Mouse (Mus musculus) neutrophil, adult 59 days (primary cell): Measurements from ENCODE around the gene Brd1. TPM values are rescaled to one million over a fixed set of nuclear protein-coding genes. Genes with fewer than 3 reads are reported as not detected.

Experiments
- total RNA-seq, 2 experiments: library from RNA; stranded (reverse); gene quantifications; 1 replicate in 1 of 2; 2 replicates in 1 of 2; pipeline ENCODE4 v1.2.4; 2023

Gene Brd1
- 10 to 100 TPM; 58.9 to 61.8 TPM for total RNA-seq

GRCm38 (mm10) chr15:88733834-88734571 lies at the start of gene Brd1:
Gene Brd1, minus strand, starts transcription at chr15:88734233.

GRCm38 (mm10) chr15:88751564-88752402 lies 17.8 kb upstream of the Brd1 start, which contains the start of gene Zbed4:
Gene Zbed4, plus strand, starts transcription at chr15:88751660.

Other genes with a start within 250 kb of the Brd1 start
- gene Zdhhc25, start 133.9 kb downstream of the Brd1 start, total RNA-seq: not detected
- gene Zbed4, start 17.4 kb upstream of the Brd1 start, total RNA-seq: 10 to 100 TPM; 19.4 to 21.2 TPM
- gene Alg12, start 85.1 kb upstream of the Brd1 start, total RNA-seq: 10 to 100 TPM in 1 of 2 experiments, 1 to 10 TPM in 1; 8.0 to 13.5 TPM
- gene Creld2, start 85.4 kb upstream of the Brd1 start, total RNA-seq: 10 to 100 TPM; 21.8 to 22.8 TPM
- gene Pim3, start 128.0 kb upstream of the Brd1 start, total RNA-seq: 10 to 100 TPM; 22.0 to 23.9 TPM
- gene Ttll8, start 220.2 kb upstream of the Brd1 start, total RNA-seq: not detected
- gene Mlc1, start 244.8 kb upstream of the Brd1 start, total RNA-seq: not detected
- not detected for gene Mov10l1, start 248.7 kb upstream of the Brd1 start, total RNA-seq